Mouse (Mus musculus) stomach, postnatal 0 days (tissue): ENCODE measurements around the gene St3gal6. TPM values are rescaled to one million over a fixed set of nuclear protein-coding genes. Genes with fewer than 3 reads are reported as not detected.

Source experiments
- ATAC-seq: fragments of 200-750 bp; cut with Nextera tagmentation; 2 replicates; pipeline ENCODE4 v1.8.0; 2017; ENCODE audit not compliant: low FRiP score, low TSS enrichment
- DNase-seq: peaks from one replicate; pipeline ENCODE4 v3.0.0-alpha.2; 2016; ENCODE audit warnings: low spot score
- H3K27ac ChIP-seq: fragments of 300-500 bp; sonication (generic); replicated peaks from 2 replicates; pipeline ENCODE4 v1.5.1; 2014; ENCODE audit warnings: mild to moderate bottlenecking, control low read depth
- H3K27me3 ChIP-seq: fragments of 300-500 bp; sonication (generic); 2 replicates; pipeline ENCODE4 v1.6.1; 2014; ENCODE audit warnings: low read length; ENCODE audit not compliant: control insufficient read depth, insufficient read depth
- H3K36me3 ChIP-seq: fragments of 300-500 bp; sonication (generic); 2 replicates; pipeline ENCODE4 v1.6.1; 2014; ENCODE audit warnings: low read length, mixed read lengths; ENCODE audit not compliant: control insufficient read depth, insufficient read depth
- H3K4me1 ChIP-seq: fragments of 300-500 bp; sonication (generic); replicated peaks from 2 replicates; pipeline ENCODE4 v1.6.1; 2014; ENCODE audit warnings: antibody characterized with exemption; ENCODE audit not compliant: control insufficient read depth, insufficient read depth
- H3K4me2 ChIP-seq: fragments of 300-500 bp; sonication (generic); replicated peaks from 2 replicates; pipeline ENCODE4 v1.6.1; 2014; ENCODE audit warnings: low read depth, mild to moderate bottlenecking, control low read depth, moderate library complexity
- H3K4me3 ChIP-seq: fragments of 300-500 bp; sonication (generic); 2 replicates; pipeline ENCODE4 v1.5.1; 2014; ENCODE audit warnings: low read depth, low read length, control low read depth
- H3K9ac ChIP-seq: fragments of 300-500 bp; sonication (generic); 2 replicates; pipeline ENCODE4 v1.6.1; 2014; ENCODE audit warnings: mild to moderate bottlenecking, low read length, control low read depth, mixed read lengths
- H3K9me3 ChIP-seq: fragments of 300-500 bp; sonication (generic); 2 replicates; pipeline ENCODE4 v1.6.1; 2016; ENCODE audit warnings: low read length; ENCODE audit not compliant: control insufficient read depth
- CTCF ChIP-seq: IDR thresholded peaks from 2 replicates; pipeline ENCODE4 v1.5.1; 2016; ENCODE audit warnings: antibody characterized with exemption, low read depth, mild to moderate bottlenecking, moderate library complexity
- EP300 ChIP-seq: optimal IDR thresholded peaks from 2 replicates; pipeline ENCODE3; 2016; ENCODE audit warnings: antibody characterized with exemption
- WGBS: fragments of 180-500 bp; shearing (Covaris S2); extraction: QIAGEN DNeasy Blood & Tissue Kit; methylation state at CpG from one replicate; pipeline ENCODE4 v1.1.7; 2014; 5-methylcytosine and 5-hydroxymethylcytosine counted together
- polyA plus RNA-seq: library from polyadenylated mRNA; unstranded; fragments of >200 nt; fragmentation: Nextera tagmentation; extraction: Ambion mirVana; gene quantifications from 2 replicates; pipeline ENCODE4 v1.2.1, GENCODE M21; 2015

Gene St3gal6
- polyA plus RNA-seq, 1 experiment from 2014 or later: 8.0 TPM

DNA sequence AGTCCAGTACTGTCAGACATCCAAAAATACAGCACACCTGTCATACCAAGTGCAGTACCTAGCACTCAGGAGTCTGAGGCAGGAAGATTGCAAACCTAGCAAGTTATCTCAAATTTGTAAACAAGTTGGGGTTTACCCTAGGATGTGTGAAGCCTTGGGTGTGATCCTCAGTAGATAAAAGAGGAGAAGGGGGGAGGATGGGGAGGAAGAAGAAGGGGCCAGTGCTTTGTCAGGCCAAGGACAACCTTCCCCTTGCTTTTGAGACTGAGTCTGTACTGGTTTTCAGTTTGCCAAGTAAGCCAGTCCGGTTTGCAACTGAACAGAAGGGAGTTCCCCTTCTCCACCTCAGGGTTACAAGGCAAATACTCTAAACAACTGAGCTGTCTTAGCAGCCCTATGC lies 22.1 kb upstream of the St3gal6 start:
- H3K4me1 ChIP-seq: no peaks in the 10 kb centered on the region
- H3K27me3 ChIP-seq: no peaks in the 10 kb centered on the region
- ATAC-seq (peak; percentile 40; the same call in 1 of the 2 replicates), DNase-seq (no peak)
- no peak overlapping the region for H3K9ac ChIP-seq
- no peaks in the 10 kb centered on the region for H3K36me3 ChIP-seq
- no peak for TF ChIP-seq EP300
- TF ChIP-seq CTCF: no peak
- no peak overlapping the region for H3K4me2 ChIP-seq
- H3K27ac ChIP-seq: no peak overlapping the region
- H3K9me3 ChIP-seq: no peaks in the 10 kb centered on the region
- H3K4me3 ChIP-seq: no peak overlapping the region
- 32% methylated on average over 1 of the region's 1 CpGs for WGBS

GRCm38 (mm10) chr16:58539490-58539889 lies 15.4 kb upstream of the St3gal6 start:
- 52% methylated on average over 1 of the region's 1 CpGs for WGBS
- no peak overlapping the region for H3K4me3 ChIP-seq
- H3K9me3 ChIP-seq: no peaks in the 10 kb centered on the region
- ATAC-seq (no peak), DNase-seq (no peak)
- H3K27ac ChIP-seq: no peak overlapping the region
- no peaks in the 10 kb centered on the region for H3K36me3 ChIP-seq
- TF ChIP-seq EP300: no peak
- no peak for TF ChIP-seq CTCF
- no peak overlapping the region for H3K9ac ChIP-seq
- no peaks in the 10 kb centered on the region for H3K4me1 ChIP-seq
- H3K27me3 ChIP-seq: no peaks in the 10 kb centered on the region
- H3K4me2 ChIP-seq: no peak overlapping the region

DNA sequence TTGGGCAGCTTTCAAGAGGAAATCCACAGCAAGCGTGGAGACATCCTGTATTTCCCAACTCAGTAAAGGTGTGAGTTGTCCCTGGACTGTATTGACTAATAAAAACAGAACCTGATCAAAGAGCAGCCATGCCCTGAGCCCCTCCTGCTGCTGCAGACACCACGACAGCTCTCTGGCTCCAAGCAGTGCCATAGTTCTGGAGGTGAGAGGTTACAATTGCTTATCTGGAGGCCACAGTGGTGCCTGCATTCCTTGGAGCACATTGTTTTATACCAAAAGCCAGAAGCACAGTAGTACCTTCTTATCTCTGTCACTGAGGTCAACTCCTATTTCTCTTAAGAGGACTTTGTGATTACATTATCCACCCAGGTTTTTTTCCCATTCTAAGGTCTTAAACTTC lies 15.0 kb upstream of the St3gal6 start:
- DNase-seq (no peak), ATAC-seq (no peak)
- Histone ChIP-seq H3K4me3 (no peak overlapping the region), H3K4me2 (no peak overlapping the region), H3K9me3 (no peaks in the 10 kb centered on the region), H3K4me1 (no peaks in the 10 kb centered on the region), H3K36me3 (no peaks in the 10 kb centered on the region), H3K27ac (no peak overlapping the region), H3K27me3 (no peaks in the 10 kb centered on the region), H3K9ac (no peak overlapping the region)
- TF ChIP-seq CTCF (no peak), EP300 (no peak)
- 41% methylated on average over 2 of the region's 2 CpGs for WGBS

GRCm38 (mm10) chr16:58536076-58536475 lies 12.0 kb upstream of the St3gal6 start:
- ATAC-seq (no peak), DNase-seq (no peak)
- Histone ChIP-seq H3K4me3 (no peak overlapping the region), H3K4me1 (no peaks in the 10 kb centered on the region), H3K4me2 (no peak overlapping the region), H3K27me3 (no peaks in the 10 kb centered on the region), H3K27ac (no peak overlapping the region), H3K9ac (no peak overlapping the region), H3K36me3 (no peaks in the 10 kb centered on the region), H3K9me3 (no peaks in the 10 kb centered on the region)
- TF ChIP-seq CTCF: no peak
- TF ChIP-seq EP300: no peak
- WGBS: 60% methylated on average over 2 of the region's 2 CpGs

DNA sequence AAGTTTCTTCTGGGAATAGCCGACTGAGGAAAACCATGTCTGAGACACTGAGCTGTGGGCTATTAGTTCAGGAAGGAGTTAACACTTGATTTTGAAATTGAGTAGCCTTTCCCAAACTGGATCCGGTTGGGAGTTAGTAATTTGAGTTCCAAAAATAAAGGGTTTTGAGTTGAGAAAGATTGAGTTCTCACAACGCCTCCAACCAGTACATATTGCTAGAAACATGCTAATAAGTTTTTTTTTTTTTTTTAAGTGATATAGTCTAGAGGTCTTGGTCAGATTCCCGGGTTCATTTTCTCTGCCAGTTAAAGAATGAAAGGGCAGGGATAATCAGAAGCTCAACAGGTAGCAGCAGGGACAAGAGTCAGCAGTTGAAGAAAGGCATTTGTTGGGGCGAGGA lies 11.2 kb upstream of the St3gal6 start:
- DNase-seq: no peak
- no peak overlapping the region for H3K27ac ChIP-seq
- no peaks in the 10 kb centered on the region for H3K36me3 ChIP-seq
- H3K4me3 ChIP-seq: no peak overlapping the region
- no peaks in the 10 kb centered on the region for H3K4me1 ChIP-seq
- TF ChIP-seq CTCF: no peak
- no peak for TF ChIP-seq EP300
- no peak overlapping the region for H3K4me2 ChIP-seq
- no peaks in the 10 kb centered on the region for H3K9me3 ChIP-seq
- ATAC-seq: no peak
- WGBS: 69% methylated on average over 5 of the region's 5 CpGs
- H3K27me3 ChIP-seq: no peaks in the 10 kb centered on the region
- H3K9ac ChIP-seq: no peak overlapping the region

DNA sequence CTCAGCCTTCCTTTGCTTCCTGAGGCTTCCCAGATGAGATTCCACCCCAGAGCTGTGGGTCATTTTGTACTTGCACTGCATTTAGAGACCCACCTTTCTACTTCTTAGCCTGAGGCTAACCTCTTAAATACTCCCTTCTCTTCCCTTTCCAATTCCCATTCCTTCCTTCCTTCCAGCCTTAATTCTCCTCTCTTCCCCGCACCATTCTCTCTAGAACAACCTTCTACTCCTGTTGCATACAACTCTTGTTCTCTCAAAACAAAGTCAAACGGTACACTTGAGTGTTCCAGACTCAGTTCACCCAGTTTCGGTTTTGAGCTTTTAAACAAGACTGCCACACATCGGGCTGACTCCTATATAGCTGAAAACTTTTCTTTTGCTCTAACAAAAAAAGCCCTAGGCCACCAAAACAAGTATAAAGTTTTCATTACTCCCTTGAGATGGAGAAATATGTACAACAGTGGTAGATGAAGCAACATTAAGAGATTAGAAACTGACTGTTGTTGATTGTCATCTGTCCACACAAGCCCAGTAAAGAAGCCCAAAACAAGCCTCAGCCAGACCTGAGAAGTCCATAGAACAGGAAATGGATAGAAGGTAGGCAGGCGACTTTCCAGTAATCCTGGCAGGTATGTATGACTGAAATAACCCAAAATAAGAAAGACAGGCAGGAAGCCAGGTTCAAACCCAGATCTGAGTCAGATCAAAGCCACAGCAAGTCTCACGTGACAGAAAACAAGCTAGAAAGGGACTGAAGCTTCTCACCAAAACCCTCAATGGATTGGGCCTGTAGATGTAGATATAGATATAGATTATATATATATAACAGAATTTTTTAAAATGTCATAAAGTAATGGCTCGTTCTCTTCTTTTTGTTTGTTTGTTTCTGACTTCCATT lies 10.5 kb upstream of the St3gal6 start:
- no peaks in the 10 kb centered on the region for H3K4me1 ChIP-seq
- no peak overlapping the region for H3K4me2 ChIP-seq
- H3K9me3 ChIP-seq: no peaks in the 10 kb centered on the region
- 83% methylated on average over 7 of the region's 7 CpGs for WGBS
- TF ChIP-seq EP300: no peak
- TF ChIP-seq CTCF: no peak
- DNase-seq (no peak), ATAC-seq (no peak)
- H3K9ac ChIP-seq: no peak overlapping the region
- H3K27ac ChIP-seq: no peak overlapping the region
- H3K27me3 ChIP-seq: no peaks in the 10 kb centered on the region
- H3K4me3 ChIP-seq: no peak overlapping the region
- no peaks in the 10 kb centered on the region for H3K36me3 ChIP-seq
